Mouse (Mus musculus): ENCODE measurements around the gene Rasgrp3. TPM values are rescaled to one million over a fixed set of nuclear protein-coding genes. Genes with fewer than 3 reads are reported as not detected.

The Rasgrp3 gene
- polyA plus RNA-seq (2015; fragmentation: Nextera tagmentation; extraction: Ambion mirVana) = 21.5 and 26.5 TPM in 2 replicates

- Histone ChIP-seq H3K9ac (replicated peaks; ENCODE audit: low read length) (peak within 1 kb of the TSS; percentile 24), H3K4me2 (replicated peaks; ENCODE audit: low read depth, low read length) (0 out of 2 replicates have a peak within 1 kb of the TSS, but pooled peaks have one; percentile 8), H3K4me1 (ENCODE audit: insufficient read depth, low read length) (peaks cover 3% of the 10 kb centered on the region; the same call in 1 of the 2 replicates), H3K4me3 (ENCODE audit: low read length) (peak within 1 kb of the TSS; percentile 40), H3K27me3 (ENCODE audit: insufficient read depth, low read length) (no peaks in the 10 kb centered on the region), H3K9me3 (ENCODE audit: low read length) (no peaks in the 10 kb centered on the region), H3K27ac (ENCODE audit: low read length) (peak within 1 kb of the TSS; percentile 82), H3K36me3 (ENCODE audit: insufficient read depth, low read length) (no peaks in the 10 kb centered on the region)
- ATAC-seq (ENCODE audit: low FRiP score, low TSS enrichment) = no peak
- WGBS = 47% methylated on average over 6 of the region's 6 CpGs
These were observed at the start of gene Rasgrp3 for GRCm38 (mm10) chr17:75435599-75435998. Rasgrp3 (plus strand) TSS chr17:75435896.

GRCm38 (mm10) chr17:75388402-75388801 lies 47.3 kb upstream of the Rasgrp3 start:
- Histone ChIP-seq H3K4me1 (ENCODE audit: insufficient read depth, low read length) (no peaks in the 10 kb centered on the region), H3K27me3 (ENCODE audit: insufficient read depth, low read length) (no peaks in the 10 kb centered on the region), H3K9ac (replicated peaks; ENCODE audit: low read length) (no peak overlapping the region), H3K9me3 (ENCODE audit: low read length) (no peaks in the 10 kb centered on the region), H3K4me3 (ENCODE audit: low read length) (no peak overlapping the region), H3K27ac (ENCODE audit: low read length) (no peak overlapping the region), H3K4me2 (replicated peaks; ENCODE audit: low read depth, low read length) (no peak overlapping the region), H3K36me3 (ENCODE audit: insufficient read depth, low read length) (peaks cover 13% of the 10 kb centered on the region)
- 82% methylated on average over 4 of the region's 4 CpGs for WGBS
- no peak for ATAC-seq (ENCODE audit: low FRiP score, low TSS enrichment)

- no peaks in the 10 kb centered on the region for H3K4me1 ChIP-seq (ENCODE audit: insufficient read depth, low read length)
- H3K9ac ChIP-seq (replicated peaks; ENCODE audit: low read length) = no peak overlapping the region
- 88% methylated on average over 10 of the region's 10 CpGs for WGBS
- no peak overlapping the region for H3K4me2 ChIP-seq (replicated peaks; ENCODE audit: low read depth, low read length)
- no peaks in the 10 kb centered on the region for H3K9me3 ChIP-seq (ENCODE audit: low read length)
- peaks cover 10% of the 10 kb centered on the region for H3K36me3 ChIP-seq (ENCODE audit: insufficient read depth, low read length)
- no peak for ATAC-seq (ENCODE audit: low FRiP score, low TSS enrichment)
- H3K27me3 ChIP-seq (ENCODE audit: insufficient read depth, low read length) = no peaks in the 10 kb centered on the region
- no peak overlapping the region for H3K4me3 ChIP-seq (ENCODE audit: low read length)
- H3K27ac ChIP-seq (ENCODE audit: low read length) = no peak overlapping the region
These were observed 45.6 kb upstream of the Rasgrp3 start for GRCm38 (mm10) chr17:75390142-75390541.

GRCm38 (mm10) chr17:75391429-75392192 lies 44.1 kb upstream of the Rasgrp3 start:
- WGBS = 84% methylated on average over 6 of the region's 6 CpGs
- no peak for ATAC-seq (ENCODE audit: low FRiP score, low TSS enrichment)

GRCm38 (mm10) chr17:75406405-75406804 lies 29.3 kb upstream of the Rasgrp3 start:
- Histone ChIP-seq H3K9me3 (ENCODE audit: low read length) (no peaks in the 10 kb centered on the region), H3K4me1 (ENCODE audit: insufficient read depth, low read length) (no peaks in the 10 kb centered on the region), H3K36me3 (ENCODE audit: insufficient read depth, low read length) (no peaks in the 10 kb centered on the region), H3K4me2 (replicated peaks; ENCODE audit: low read depth, low read length) (no peak overlapping the region), H3K9ac (replicated peaks; ENCODE audit: low read length) (no peak overlapping the region), H3K4me3 (ENCODE audit: low read length) (no peak overlapping the region), H3K27ac (ENCODE audit: low read length) (no peak overlapping the region), H3K27me3 (ENCODE audit: insufficient read depth, low read length) (no peaks in the 10 kb centered on the region)
- 44% methylated on average over 4 of the region's 4 CpGs for WGBS
- ATAC-seq (ENCODE audit: low FRiP score, low TSS enrichment) = no peak

More at GRCm38 (mm10) chr17:75391429-75392192, 44.1 kb upstream of the Rasgrp3 start:
- Histone ChIP-seq H3K27me3 (ENCODE audit: insufficient read depth, low read length) (no peaks in the 10 kb centered on the region), H3K4me3 (ENCODE audit: low read length) (no peak overlapping the region), H3K9me3 (ENCODE audit: low read length) (no peaks in the 10 kb centered on the region), H3K4me2 (replicated peaks; ENCODE audit: low read depth, low read length) (no peak overlapping the region), H3K36me3 (ENCODE audit: insufficient read depth, low read length) (peaks cover 10% of the 10 kb centered on the region), H3K9ac (replicated peaks; ENCODE audit: low read length) (no peak overlapping the region), H3K27ac (ENCODE audit: low read length) (no peak overlapping the region), H3K4me1 (ENCODE audit: insufficient read depth, low read length) (no peaks in the 10 kb centered on the region)

- Histone ChIP-seq H3K9ac (replicated peaks; ENCODE audit: low read length) (no peak overlapping the region), H3K4me3 (ENCODE audit: low read length) (no peak overlapping the region), H3K27me3 (ENCODE audit: insufficient read depth, low read length) (no peaks in the 10 kb centered on the region), H3K36me3 (ENCODE audit: insufficient read depth, low read length) (no peaks in the 10 kb centered on the region), H3K4me1 (ENCODE audit: insufficient read depth, low read length) (no peaks in the 10 kb centered on the region), H3K9me3 (ENCODE audit: low read length) (no peaks in the 10 kb centered on the region), H3K4me2 (replicated peaks; ENCODE audit: low read depth, low read length) (no peak overlapping the region), H3K27ac (ENCODE audit: low read length) (no peak overlapping the region)
- 72% methylated on average over 3 of the region's 3 CpGs for WGBS
- no peak for ATAC-seq (ENCODE audit: low FRiP score, low TSS enrichment)
These were observed 18.8 kb upstream of the Rasgrp3 start for GRCm38 (mm10) chr17:75416861-75417260.

GRCm38 (mm10) chr17:75434152-75434551 lies 1.5 kb upstream of the Rasgrp3 start:
- no peak overlapping the region for H3K27ac ChIP-seq (ENCODE audit: low read length)
- 0 out of 2 replicates have a peak, but pooled peaks cover 3% of the 10 kb centered on the region for H3K4me1 ChIP-seq (ENCODE audit: insufficient read depth, low read length)
- no peak overlapping the region for H3K4me3 ChIP-seq (ENCODE audit: low read length)
- no peaks in the 10 kb centered on the region for H3K9me3 ChIP-seq (ENCODE audit: low read length)
- H3K4me2 ChIP-seq (replicated peaks; ENCODE audit: low read depth, low read length) = no peak overlapping the region
- 90% methylated on average over 2 of the region's 2 CpGs for WGBS
- H3K36me3 ChIP-seq (ENCODE audit: insufficient read depth, low read length) = no peaks in the 10 kb centered on the region
- no peak for ATAC-seq (ENCODE audit: low FRiP score, low TSS enrichment)
- no peak overlapping the region for H3K9ac ChIP-seq (replicated peaks; ENCODE audit: low read length)
- H3K27me3 ChIP-seq (ENCODE audit: insufficient read depth, low read length) = no peaks in the 10 kb centered on the region

- no peak overlapping the region for H3K4me3 ChIP-seq (ENCODE audit: low read length)
- ATAC-seq (ENCODE audit: low FRiP score, low TSS enrichment) = no peak
- H3K9ac ChIP-seq (replicated peaks; ENCODE audit: low read length) = no peak overlapping the region
- 68% methylated on average over 3 of the region's 3 CpGs for WGBS
- no peak overlapping the region for H3K27ac ChIP-seq (ENCODE audit: low read length)
- no peaks in the 10 kb centered on the region for H3K36me3 ChIP-seq (ENCODE audit: insufficient read depth, low read length)
- no peaks in the 10 kb centered on the region for H3K27me3 ChIP-seq (ENCODE audit: insufficient read depth, low read length)
- H3K9me3 ChIP-seq (ENCODE audit: low read length) = no peaks in the 10 kb centered on the region
- H3K4me1 ChIP-seq (ENCODE audit: insufficient read depth, low read length) = 0 out of 2 replicates have a peak, but pooled peaks cover 3% of the 10 kb centered on the region
- no peak overlapping the region for H3K4me2 ChIP-seq (replicated peaks; ENCODE audit: low read depth, low read length)
These were observed 825 bp upstream of the Rasgrp3 start for GRCm38 (mm10) chr17:75434871-75435270.

GRCm38 (mm10) chr17:75436095-75436494 lies 399 bp downstream of the Rasgrp3 start:
- peak overlapping the region; percentile 24 for H3K9ac ChIP-seq (replicated peaks; ENCODE audit: low read length)

GRCm38 (mm10) chr17:75436819-75437218 lies 1.1 kb downstream of the Rasgrp3 start:
- Histone ChIP-seq H3K27me3 (ENCODE audit: insufficient read depth, low read length) (no peaks in the 10 kb centered on the region), H3K36me3 (ENCODE audit: insufficient read depth, low read length) (no peaks in the 10 kb centered on the region), H3K4me1 (ENCODE audit: insufficient read depth, low read length) (peaks cover 8% of the 10 kb centered on the region; the same call in 1 of the 2 replicates), H3K4me3 (ENCODE audit: low read length) (peak overlapping the region; percentile 40), H3K9me3 (ENCODE audit: low read length) (no peaks in the 10 kb centered on the region), H3K27ac (ENCODE audit: low read length) (peak overlapping the region; percentile 69; the same call in 1 of the 2 replicates), H3K9ac (replicated peaks; ENCODE audit: low read length) (0 out of 2 replicates have a peak overlapping the region, but pooled peaks have one; percentile 19), H3K4me2 (replicated peaks; ENCODE audit: low read depth, low read length) (0 out of 2 replicates have a peak overlapping the region, but pooled peaks have one; percentile 8)
- ATAC-seq (ENCODE audit: low FRiP score, low TSS enrichment) = no peak
- 68% methylated on average over 6 of the region's 6 CpGs for WGBS

More at GRCm38 (mm10) chr17:75436095-75436494, 399 bp downstream of the Rasgrp3 start:
- ATAC-seq (ENCODE audit: low FRiP score, low TSS enrichment) = no peak
- no peaks in the 10 kb centered on the region for H3K36me3 ChIP-seq (ENCODE audit: insufficient read depth, low read length)
- H3K4me1 ChIP-seq (ENCODE audit: insufficient read depth, low read length) = peaks cover 8% of the 10 kb centered on the region; the same call in 1 of the 2 replicates
- H3K27ac ChIP-seq (ENCODE audit: low read length) = peak overlapping the region; percentile 82
- no peaks in the 10 kb centered on the region for H3K27me3 ChIP-seq (ENCODE audit: insufficient read depth, low read length)
- WGBS = 59% methylated on average over 8 of the region's 8 CpGs
- H3K4me3 ChIP-seq (ENCODE audit: low read length) = peak overlapping the region; percentile 38
- H3K4me2 ChIP-seq (replicated peaks; ENCODE audit: low read depth, low read length) = no peak overlapping the region
- no peaks in the 10 kb centered on the region for H3K9me3 ChIP-seq (ENCODE audit: low read length)

Data from kidney, embryonic 16.5 days (tissue).